Mouse (Mus musculus): ENCODE measurements around the gene Tor4a. TPM values are rescaled to one million over a fixed set of nuclear protein-coding genes. Genes with fewer than 3 reads are reported as not detected.

The Tor4a gene
- polyA plus RNA-seq, 1 experiment from 2014 or later = 1.6 TPM

- Histone ChIP-seq H3K4me2 (no peak overlapping the region), H3K27me3 (replicated peaks) (no peaks in the 10 kb centered on the region), H3K9me3 (replicated peaks) (no peaks in the 10 kb centered on the region), H3K9ac (replicated peaks) (no peak overlapping the region), H3K27ac (replicated peaks) (no peak overlapping the region), H3K36me3 (peaks cover 63% of the 10 kb centered on the region), H3K4me3 (replicated peaks) (no peak overlapping the region), H3K4me1 (peaks cover 43% of the 10 kb centered on the region)
- WGBS = 92% methylated on average over 1 of the region's 1 CpGs
- ATAC-seq (ENCODE audit: low FRiP score) = no peak
These were observed 10.9 kb upstream of the Tor4a start for GRCm38 (mm10) chr2:25207593-25207992.

GRCm38 (mm10) chr2:25203631-25204214, 7.0 kb upstream of the Tor4a start:
- H3K36me3 ChIP-seq = peaks cover 94% of the 10 kb centered on the region
- H3K27me3 ChIP-seq (replicated peaks) = no peaks in the 10 kb centered on the region
- H3K9me3 ChIP-seq (replicated peaks) = no peaks in the 10 kb centered on the region
- no peak overlapping the region for H3K27ac ChIP-seq (replicated peaks)
- H3K9ac ChIP-seq (replicated peaks) = no peak overlapping the region
- ATAC-seq (ENCODE audit: low FRiP score) = no peak
- no peak overlapping the region for H3K4me2 ChIP-seq
- H3K4me1 ChIP-seq = peaks cover 20% of the 10 kb centered on the region
- WGBS = 65% methylated on average over 4 of the region's 4 CpGs
- no peak overlapping the region for H3K4me3 ChIP-seq (replicated peaks)

GRCm38 (mm10) chr2:25200631-25201030, 3.9 kb upstream of the Tor4a start:
- H3K27ac ChIP-seq (replicated peaks) = no peak overlapping the region
- H3K36me3 ChIP-seq = peaks cover 67% of the 10 kb centered on the region
- 94% methylated on average over 2 of the region's 2 CpGs for WGBS
- no peaks in the 10 kb centered on the region for H3K9me3 ChIP-seq (replicated peaks)
- H3K4me2 ChIP-seq = no peak overlapping the region
- no peak overlapping the region for H3K9ac ChIP-seq (replicated peaks)
- ATAC-seq (ENCODE audit: low FRiP score) = no peak
- peaks cover 4% of the 10 kb centered on the region; the same call in 1 of the 2 replicates for H3K4me1 ChIP-seq
- H3K4me3 ChIP-seq (replicated peaks) = no peak overlapping the region
- peaks cover 23% of the 10 kb centered on the region for H3K27me3 ChIP-seq (replicated peaks)

GRCm38 (mm10) chr2:25197946-25198345, 1.3 kb upstream of the Tor4a start:
- Histone ChIP-seq H3K36me3 (peaks cover 40% of the 10 kb centered on the region), H3K4me2 (no peak overlapping the region), H3K27me3 (replicated peaks) (peaks cover 38% of the 10 kb centered on the region), H3K9me3 (replicated peaks) (no peaks in the 10 kb centered on the region), H3K9ac (replicated peaks) (no peak overlapping the region), H3K4me1 (peaks cover 11% of the 10 kb centered on the region), H3K4me3 (replicated peaks) (no peak overlapping the region), H3K27ac (replicated peaks) (no peak overlapping the region)
- no peak for ATAC-seq (ENCODE audit: low FRiP score)

- ATAC-seq (ENCODE audit: low FRiP score) = no peak
- H3K9ac ChIP-seq (replicated peaks) = no peak overlapping the region
- no peak overlapping the region for H3K4me3 ChIP-seq (replicated peaks)
- H3K27me3 ChIP-seq (replicated peaks) = peaks cover 38% of the 10 kb centered on the region
- peaks cover 32% of the 10 kb centered on the region for H3K36me3 ChIP-seq
- H3K9me3 ChIP-seq (replicated peaks) = no peaks in the 10 kb centered on the region
- WGBS = 25% methylated on average over 2 of the region's 2 CpGs
- H3K4me1 ChIP-seq = peaks cover 13% of the 10 kb centered on the region
- H3K27ac ChIP-seq (replicated peaks) = no peak overlapping the region
- H3K4me2 ChIP-seq = no peak overlapping the region
These were observed 505 bp upstream of the Tor4a start for GRCm38 (mm10) chr2:25197191-25197590.

- Histone ChIP-seq H3K4me2 (peak overlapping the region; percentile 35), H3K36me3 (peaks cover 15% of the 10 kb centered on the region), H3K9me3 (replicated peaks) (no peaks in the 10 kb centered on the region), H3K27me3 (replicated peaks) (peaks cover 38% of the 10 kb centered on the region), H3K4me3 (replicated peaks) (0 out of 2 replicates have a peak overlapping the region, but pooled peaks have one; percentile 7), H3K27ac (replicated peaks) (no peak overlapping the region), H3K4me1 (peaks cover 13% of the 10 kb centered on the region), H3K9ac (replicated peaks) (no peak overlapping the region)
- 24% methylated on average over 55 of the region's 55 CpGs for WGBS
- ATAC-seq (ENCODE audit: low FRiP score) = no peak
These were observed 1.2 kb downstream of the Tor4a start for GRCm38 (mm10) chr2:25195211-25196156.

GRCm38 (mm10) chr2:25194486-25195171, 2.1 kb downstream of the Tor4a start:
- WGBS = 90% methylated on average over 17 of the region's 17 CpGs
- H3K9ac ChIP-seq (replicated peaks) = no peak overlapping the region
- H3K9me3 ChIP-seq (replicated peaks) = no peaks in the 10 kb centered on the region
- ATAC-seq (ENCODE audit: low FRiP score) = no peak
- H3K4me1 ChIP-seq = peaks cover 13% of the 10 kb centered on the region
- peak overlapping the region; percentile 35; the same call in 1 of the 2 replicates for H3K4me2 ChIP-seq
- H3K4me3 ChIP-seq (replicated peaks) = no peak overlapping the region
- peaks cover 7% of the 10 kb centered on the region for H3K36me3 ChIP-seq
- H3K27me3 ChIP-seq (replicated peaks) = peaks cover 38% of the 10 kb centered on the region
- no peak overlapping the region for H3K27ac ChIP-seq (replicated peaks)

- Histone ChIP-seq H3K9me3 (replicated peaks) (no peaks in the 10 kb centered on the region), H3K27ac (replicated peaks) (no peak overlapping the region), H3K36me3 (peaks cover 2% of the 10 kb centered on the region; the same call in 1 of the 2 replicates), H3K4me2 (0 out of 2 replicates have a peak overlapping the region, but pooled peaks have one; percentile 22), H3K27me3 (replicated peaks) (peaks cover 38% of the 10 kb centered on the region), H3K4me3 (replicated peaks) (no peak overlapping the region), H3K4me1 (peaks cover 13% of the 10 kb centered on the region), H3K9ac (replicated peaks) (no peak overlapping the region)
- no peak for ATAC-seq (ENCODE audit: low FRiP score)
- 82% methylated on average over 5 of the region's 5 CpGs for WGBS
These were observed 2.7 kb downstream of the Tor4a start for GRCm38 (mm10) chr2:25194006-25194405.

GRCm38 (mm10) chr2:25193330-25193770, 3.3 kb downstream of the Tor4a start:
- Histone ChIP-seq H3K4me2 (peak overlapping the region; percentile 22; the same call in 1 of the 2 replicates), H3K4me1 (peaks cover 13% of the 10 kb centered on the region), H3K36me3 (no peaks in the 10 kb centered on the region), H3K27me3 (replicated peaks) (peaks cover 38% of the 10 kb centered on the region), H3K27ac (replicated peaks) (no peak overlapping the region), H3K9ac (replicated peaks) (no peak overlapping the region), H3K4me3 (replicated peaks) (no peak overlapping the region), H3K9me3 (replicated peaks) (no peaks in the 10 kb centered on the region)
- ATAC-seq (ENCODE audit: low FRiP score) = peak; percentile 74
- 2% methylated on average over 6 of the region's 6 CpGs for WGBS

- no peaks in the 10 kb centered on the region for H3K27me3 ChIP-seq (replicated peaks)
- H3K36me3 ChIP-seq = no peaks in the 10 kb centered on the region
- H3K4me3 ChIP-seq (replicated peaks) = no peak overlapping the region
- no peak overlapping the region for H3K4me2 ChIP-seq
- H3K9ac ChIP-seq (replicated peaks) = no peak overlapping the region
- no peak overlapping the region for H3K27ac ChIP-seq (replicated peaks)
- WGBS = 81% methylated on average over 6 of the region's 6 CpGs
- H3K4me1 ChIP-seq = peaks cover 34% of the 10 kb centered on the region
- no peaks in the 10 kb centered on the region for H3K9me3 ChIP-seq (replicated peaks)
- no peak for ATAC-seq (ENCODE audit: low FRiP score)
These were observed 8.8 kb downstream of the Tor4a start for GRCm38 (mm10) chr2:25187841-25188240.

- Histone ChIP-seq H3K9me3 (replicated peaks) (no peaks in the 10 kb centered on the region), H3K4me1 (peaks cover 45% of the 10 kb centered on the region), H3K27me3 (replicated peaks) (no peaks in the 10 kb centered on the region), H3K36me3 (no peaks in the 10 kb centered on the region), H3K9ac (replicated peaks) (peak overlapping the region; percentile 60; the same call in 1 of the 2 replicates), H3K4me3 (replicated peaks) (peak overlapping the region; percentile 45), H3K4me2 (peak overlapping the region; percentile 82), H3K27ac (replicated peaks) (0 out of 2 replicates have a peak overlapping the region, but pooled peaks have one; percentile 84)
- no peak for ATAC-seq (ENCODE audit: low FRiP score)
- 34% methylated on average over 5 of the region's 5 CpGs for WGBS
These were observed 10.1 kb downstream of the Tor4a start for GRCm38 (mm10) chr2:25186575-25186930.

Data from neural tube, embryonic 15.5 days (tissue).